Mouse (Mus musculus): ENCODE data around the gene Pbx2. TPM values are rescaled to one million over a fixed set of nuclear protein-coding genes. Genes with fewer than 3 reads are reported as not detected.
"Not testable (repeated sequence)": the region's sequence is repeated elsewhere in the genome, so short reads cannot be mapped to it uniquely, and the experiment has no call there.

Gene Pbx2
- total RNA-seq (2022), result 10 to 100 TPM; 16.0 to 20.6 (median 17.6) TPM

- DNase-seq (ENCODE audit: low spot score), result no peak
These were observed at the start of gene Pbx2 for GRCm38 (mm10) chr17:34591029-34591993. Gene Pbx2 (plus strand): TSS chr17:34591266.

DNA sequence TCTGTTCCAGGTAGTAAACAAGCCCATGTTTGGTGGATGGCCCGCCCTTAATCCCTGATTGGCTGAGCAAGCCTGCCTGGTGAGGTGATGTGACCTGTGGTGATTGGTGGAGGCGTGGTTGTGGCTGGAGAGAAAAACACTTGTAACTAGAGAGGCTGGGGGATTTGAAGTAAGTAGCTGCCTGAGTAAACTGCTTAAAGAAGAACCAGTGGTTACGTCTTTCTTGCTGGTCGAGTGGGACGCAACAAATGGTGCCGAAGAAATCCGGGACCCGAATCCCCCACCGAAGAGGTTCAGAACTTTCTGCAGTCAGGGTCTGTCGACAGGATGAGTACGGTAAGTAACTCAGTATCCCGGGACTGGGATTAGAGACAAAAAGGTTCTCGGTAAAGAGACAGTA, 47.5 kb upstream of the Pbx2 start:
- DNase-seq (ENCODE audit: low spot score), result not testable (repeated sequence)

GRCm38 (mm10) chr17:34546797-34547196, 44.3 kb upstream of the Pbx2 start:
- no peak for DNase-seq (ENCODE audit: low spot score)

DNA sequence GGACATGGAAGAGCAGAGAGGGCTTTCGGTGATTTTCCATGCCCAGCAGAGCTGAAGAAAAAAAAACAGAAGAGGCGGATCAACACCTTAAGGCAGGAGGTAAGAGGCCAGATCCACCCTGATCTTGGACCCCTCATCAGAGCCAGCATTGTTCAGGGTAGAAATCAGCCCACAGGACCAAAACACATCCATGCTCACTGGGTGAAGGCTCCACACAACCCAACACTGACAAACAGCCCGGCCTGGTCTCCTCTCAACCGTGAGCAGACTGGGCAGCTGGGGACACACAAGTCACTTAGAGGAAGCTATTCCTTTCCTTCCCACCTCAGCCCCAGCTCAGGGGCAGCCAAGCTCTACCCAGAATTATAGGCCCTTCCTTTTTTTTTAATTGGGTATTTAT, 43.5 kb upstream of the Pbx2 start:
- DNase-seq (ENCODE audit: low spot score), result no peak

DNA sequence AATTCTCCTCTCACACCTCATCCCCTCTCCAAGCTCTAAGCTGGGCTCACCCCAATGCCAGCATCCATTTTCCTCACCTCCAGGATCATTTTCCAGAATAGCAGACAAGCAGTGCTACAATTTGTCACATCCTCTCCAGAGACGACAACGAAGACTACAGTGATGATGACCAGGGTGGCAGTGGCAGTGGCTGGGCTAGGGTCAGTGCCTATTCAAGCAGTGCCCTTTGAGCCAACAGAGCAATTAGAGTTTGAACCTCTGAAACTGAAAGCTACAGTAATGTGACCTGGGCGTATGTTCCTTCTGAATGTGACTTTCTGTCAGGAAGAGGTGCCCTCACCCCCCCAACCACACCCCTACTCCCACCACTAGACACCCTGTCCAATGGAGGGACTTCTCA, 41.9 kb upstream of the Pbx2 start:
- DNase-seq (ENCODE audit: low spot score), result no peak

GRCm38 (mm10) chr17:34549843-34550242, 41.2 kb upstream of the Pbx2 start:
- DNase-seq (ENCODE audit: low spot score), result no peak

DNA sequence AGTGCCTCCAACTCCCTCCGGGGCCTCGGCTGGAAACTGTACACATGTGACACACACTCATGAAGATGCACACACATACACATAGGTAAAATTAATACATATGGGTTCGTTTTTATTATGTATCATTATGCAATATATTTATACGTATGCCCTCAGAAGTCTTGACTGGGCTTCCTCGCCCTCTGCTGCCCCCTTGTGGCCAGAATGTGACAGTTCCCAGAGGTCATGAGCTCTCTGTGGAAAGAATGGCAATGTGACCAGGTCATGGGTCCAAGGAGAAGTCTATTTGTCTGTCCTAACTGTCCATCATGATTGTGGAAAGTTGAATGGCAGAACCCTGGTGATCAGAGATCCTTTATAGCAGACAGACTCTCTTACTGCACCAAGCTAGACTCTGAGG, 35.6 kb upstream of the Pbx2 start:
- DNase-seq (ENCODE audit: low spot score), result peak; percentile 86

GRCm38 (mm10) chr17:34556406-34556805, 34.7 kb upstream of the Pbx2 start:
- DNase-seq (ENCODE audit: low spot score), result no peak

GRCm38 (mm10) chr17:34557411-34557810, 33.7 kb upstream of the Pbx2 start:
- DNase-seq (ENCODE audit: low spot score), result no peak

GRCm38 (mm10) chr17:34559116-34559515, 31.9 kb upstream of the Pbx2 start:
- no peak for DNase-seq (ENCODE audit: low spot score)

DNA sequence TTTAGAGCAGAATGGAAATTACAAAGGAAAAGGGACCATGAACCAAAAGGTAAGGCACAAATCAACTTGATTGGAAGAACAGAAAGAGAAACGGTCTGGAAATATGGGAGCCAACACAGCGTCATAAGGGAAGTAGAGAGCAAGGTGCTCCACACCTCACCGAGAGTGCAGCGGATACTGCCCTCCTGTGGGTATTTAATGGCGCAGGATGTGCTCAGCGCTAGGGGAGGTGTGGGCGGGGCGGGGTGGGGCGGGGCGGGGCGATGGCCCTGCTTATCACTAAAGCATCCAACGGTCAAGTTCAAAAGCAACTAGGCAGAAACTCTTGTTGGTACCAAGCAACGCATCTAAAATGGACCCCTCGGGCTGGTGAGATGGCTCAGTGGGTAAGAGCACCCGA, 31.2 kb upstream of the Pbx2 start:
- no peak for DNase-seq (ENCODE audit: low spot score)

- DNase-seq (ENCODE audit: low spot score), result no peak
These were observed 30.6 kb upstream of the Pbx2 start for GRCm38 (mm10) chr17:34560438-34560837.

DNA sequence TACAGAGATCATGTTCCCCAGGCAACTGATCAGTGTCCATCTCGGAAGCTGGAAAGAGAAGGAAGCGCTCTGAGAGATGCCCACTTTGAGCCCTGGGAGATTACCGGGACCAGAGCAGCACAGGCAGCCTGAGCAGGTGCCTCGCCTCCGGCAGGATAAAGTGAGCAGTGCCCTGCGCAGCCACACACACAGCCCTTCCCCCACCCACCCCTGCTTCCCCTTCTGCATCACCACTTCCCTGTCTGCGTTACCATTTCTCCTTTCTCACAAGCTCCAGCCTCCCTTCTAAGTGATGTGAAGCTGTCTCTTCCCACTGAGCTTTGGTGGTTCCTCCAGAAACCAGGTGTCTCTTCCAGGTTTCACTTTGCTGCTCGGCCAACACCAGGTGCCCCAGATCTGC, 29.9 kb upstream of the Pbx2 start:
- DNase-seq (ENCODE audit: low spot score), result no peak

DNA sequence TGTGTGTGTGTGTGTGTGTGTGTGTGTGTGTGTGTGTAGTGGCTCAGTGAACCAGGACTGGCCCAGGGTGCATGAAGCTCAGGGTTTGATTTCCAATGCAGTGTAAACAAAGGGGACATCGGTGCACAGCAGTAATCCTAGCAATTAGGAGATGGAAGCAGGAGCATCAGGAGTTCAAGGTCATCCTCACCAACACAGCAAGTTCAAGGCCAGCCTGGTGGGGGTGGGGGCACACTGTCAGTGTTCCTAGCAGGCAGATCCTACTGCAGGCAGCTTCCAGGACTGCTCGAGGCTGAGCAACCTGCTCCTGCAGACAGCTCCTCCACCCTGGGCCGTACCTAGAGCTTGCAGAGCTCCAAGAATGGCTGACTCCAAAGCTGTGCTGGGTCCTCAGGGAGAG, 28.5 kb upstream of the Pbx2 start:
- DNase-seq (ENCODE audit: low spot score), result no peak

DNA sequence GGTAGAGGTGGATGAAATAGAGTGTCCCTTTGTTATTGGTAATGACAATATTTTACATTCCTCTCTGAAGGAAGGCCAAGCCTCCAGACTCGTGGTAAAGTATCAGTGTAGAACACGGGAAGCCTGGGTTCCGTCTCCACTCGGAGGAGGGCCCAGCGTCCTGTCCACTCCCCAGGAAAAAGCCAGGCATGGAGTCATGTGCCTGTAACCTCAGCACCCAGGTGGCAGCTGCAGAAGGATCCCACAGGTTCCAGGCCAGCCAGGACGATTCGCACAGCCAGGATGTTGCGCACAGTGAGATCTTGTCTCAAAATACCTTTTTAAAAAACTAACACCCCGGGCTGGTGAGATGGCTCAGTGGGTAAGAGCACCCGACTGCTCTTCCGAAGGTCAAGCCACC, 27.7 kb upstream of the Pbx2 start:
- DNase-seq (ENCODE audit: low spot score), result no peak

DNA sequence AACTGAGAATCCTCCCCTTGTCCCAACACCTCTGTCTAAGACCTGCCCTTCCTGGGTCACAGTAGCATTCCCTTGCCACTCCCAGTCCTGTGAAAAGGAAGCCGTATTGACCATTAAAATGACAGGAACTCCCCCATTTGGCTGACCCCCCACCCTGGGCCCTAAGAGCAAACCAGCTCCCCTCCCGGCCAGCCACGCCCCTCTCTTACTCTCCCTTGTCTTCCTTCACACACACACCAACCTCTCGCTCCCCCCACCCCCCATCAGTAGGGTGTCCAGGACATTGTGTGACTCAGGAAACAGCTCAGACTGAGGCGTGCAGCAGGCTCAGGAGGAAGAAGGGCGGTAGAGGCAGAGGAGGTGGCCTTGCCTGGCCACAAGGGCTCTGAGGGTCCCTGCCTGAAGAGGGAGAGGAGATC, 27.1 kb upstream of the Pbx2 start, which contains the start of gene Notch4:
Gene Notch4, plus strand, starts transcription at position 266 of the 419 bp plus-strand sequence.
- peak; percentile 70 for DNase-seq (ENCODE audit: low spot score)

GRCm38 (mm10) chr17:34564796-34565195, 26.3 kb upstream of the Pbx2 start:
- peak; percentile 82 for DNase-seq (ENCODE audit: low spot score)

DNA sequence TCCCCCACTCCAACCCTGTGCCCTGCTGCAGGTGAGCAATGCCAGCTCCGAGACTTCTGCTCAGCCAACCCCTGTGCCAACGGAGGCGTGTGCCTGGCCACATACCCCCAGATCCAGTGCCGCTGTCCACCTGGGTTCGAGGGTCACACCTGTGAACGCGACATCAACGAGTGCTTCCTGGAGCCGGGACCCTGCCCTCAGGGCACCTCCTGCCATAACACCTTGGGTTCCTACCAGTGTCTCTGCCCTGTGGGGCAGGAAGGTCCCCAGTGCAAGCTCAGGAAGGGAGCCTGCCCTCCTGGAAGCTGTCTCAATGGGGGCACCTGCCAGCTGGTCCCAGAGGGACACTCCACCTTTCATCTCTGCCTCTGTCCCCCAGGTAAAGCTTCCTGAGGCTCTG, 23.8 kb upstream of the Pbx2 start:
- no peak for DNase-seq (ENCODE audit: low spot score)

DNA sequence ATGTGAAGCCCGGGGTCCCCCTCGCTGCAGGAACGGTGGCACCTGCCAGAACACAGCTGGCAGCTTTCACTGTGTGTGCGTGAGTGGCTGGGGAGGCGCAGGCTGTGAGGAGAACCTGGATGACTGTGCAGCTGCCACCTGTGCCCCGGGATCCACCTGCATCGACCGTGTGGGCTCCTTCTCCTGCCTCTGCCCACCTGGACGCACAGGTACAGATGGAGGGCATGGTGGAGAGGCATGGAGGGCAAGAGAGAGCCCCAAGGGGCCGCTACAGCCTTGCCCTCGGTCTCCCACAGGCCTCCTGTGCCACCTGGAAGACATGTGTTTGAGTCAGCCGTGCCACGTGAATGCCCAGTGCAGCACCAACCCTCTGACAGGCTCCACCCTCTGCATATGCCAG, 22.6 kb upstream of the Pbx2 start:
- no peak for DNase-seq (ENCODE audit: low spot score)

DNA sequence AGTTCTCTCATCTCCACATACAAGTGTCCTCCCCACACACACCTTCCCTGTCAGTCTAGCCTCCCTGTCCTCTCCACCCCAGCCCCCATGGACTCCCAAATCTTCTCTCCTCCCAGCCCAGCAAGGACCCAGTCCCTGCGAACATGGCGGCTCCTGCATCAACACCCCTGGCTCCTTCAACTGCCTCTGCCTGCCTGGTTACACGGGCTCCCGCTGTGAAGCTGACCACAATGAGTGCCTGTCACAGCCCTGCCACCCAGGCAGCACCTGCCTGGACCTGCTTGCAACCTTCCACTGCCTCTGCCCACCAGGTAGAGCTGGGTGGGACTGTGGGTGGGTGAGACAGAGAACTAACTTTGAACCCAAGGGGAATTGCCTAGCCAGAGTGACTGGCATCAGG, 21.1 kb upstream of the Pbx2 start:
- DNase-seq (ENCODE audit: low spot score), result no peak

GRCm38 (mm10) chr17:34571875-34572274, 19.2 kb upstream of the Pbx2 start:
- no peak for DNase-seq (ENCODE audit: low spot score)

DNA sequence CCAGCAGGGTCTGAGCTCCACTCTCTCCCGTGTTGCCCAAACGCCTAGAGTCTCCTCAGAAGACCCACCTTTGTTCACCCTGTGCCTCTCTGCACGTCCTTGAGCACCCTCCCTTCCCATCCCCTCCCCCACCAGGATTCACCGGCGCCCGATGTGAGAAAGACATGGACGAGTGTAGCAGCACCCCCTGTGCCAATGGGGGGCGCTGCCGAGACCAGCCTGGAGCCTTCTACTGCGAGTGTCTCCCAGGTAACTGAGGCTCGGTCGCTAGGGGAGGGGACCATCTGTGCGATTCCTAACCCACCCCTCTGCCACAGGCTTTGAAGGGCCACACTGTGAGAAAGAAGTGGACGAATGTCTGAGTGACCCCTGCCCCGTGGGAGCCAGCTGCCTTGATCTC, 18.7 kb upstream of the Pbx2 start:
- no peak for DNase-seq (ENCODE audit: low spot score)

GRCm38 (mm10) chr17:34576577-34576976, 14.5 kb upstream of the Pbx2 start:
- DNase-seq (ENCODE audit: low spot score), result no peak
